Comparison of ENCODE assay signal across 8 mouse cellular contexts in genomic region chr10:43477865-43478681, GRCm38 (mm10). TPM values are rescaled to one million over a fixed set of nuclear protein-coding genes. Genes with fewer than 3 reads are reported as not detected.
DNase-seq lines count a peak whose midpoint lies in the region; ATAC-seq and TF ChIP-seq lines count a peak whose summit lies in the region.

No protein-coding gene starts in this region.

- no peak; the same call in 1 of the 2 replicates for TF ChIP-seq POLR2A in brain, embryonic 14.5 days (IDR thresholded peaks at IDR 0.05; ENCODE audit: borderline replicate concordance, extremely low read depth, insufficient read depth, insufficient read length, poor library complexity, severe bottlenecking)

- H3K4me3 ChIP-seq in E14TG2a.4 (replicated peaks; ENCODE audit: low read length), result peak overlapping the region; percentile 87
- peak overlapping the region; percentile 79 for H3K4me3 ChIP-seq in forebrain, embryonic 13.5 days
- peak overlapping the region; percentile 82 for H3K4me3 ChIP-seq in lung, embryonic 14.5 days (ENCODE audit: low read depth, low read length)

- H3K27ac ChIP-seq in forebrain, embryonic 13.5 days, result peak overlapping the region; percentile 98
- peak overlapping the region; percentile 98 for H3K27ac ChIP-seq in lung, embryonic 14.5 days (ENCODE audit: low read depth)

- H3K9me3 ChIP-seq in E14TG2a.4 (ENCODE audit: low read length), result no peaks in the 10 kb centered on the region
- H3K9me3 ChIP-seq in forebrain, embryonic 13.5 days (replicated peaks), result no peaks in the 10 kb centered on the region
- H3K9me3 ChIP-seq in lung, embryonic 14.5 days (ENCODE audit: low read depth, low read length), result no peaks in the 10 kb centered on the region

- ATAC-seq in forebrain, embryonic 13.5 days, result peak; percentile 55
- peak; percentile 63 for ATAC-seq in lung, embryonic 14.5 days (ENCODE audit: insufficient read depth)

- WGBS in forebrain, embryonic 13.5 days, result under 1% methylated on average over 42 of the region's 42 CpGs
- WGBS in lung, embryonic 14.5 days, result under 1% methylated on average over 42 of the region's 42 CpGs

- intact Hi-C loops in heart, postnatal 14 days (cut with DNase I), result loop anchor here (10.0 kb wide), 1 partner anchor 263 kb away; no protein-coding TSS in a partner anchor

- DNase-seq in brain, embryonic 14.5 days (ENCODE audit: low read depth), result peak; percentile 88
- DNase-seq in heart, postnatal 14 days, result peak; percentile 57 to 59
- peak; percentile 19 to 42 for DNase-seq in layer of hippocampus, adult 18-20 months (ENCODE audit: low spot score in 2 of 2)
- peak; percentile 85 for DNase-seq in lung, embryonic 14.5 days
- DNase-seq in ovary, postnatal 10 days (ENCODE audit: low spot score), result peak; percentile 30
- peak; percentile 27 to 45 for DNase-seq in thymus, postnatal 36 days

- H3K9ac ChIP-seq in forebrain, embryonic 13.5 days, result peak overlapping the region; percentile 97
- H3K9ac ChIP-seq in lung, embryonic 14.5 days, result peak overlapping the region; percentile 97

- H3K27me3 ChIP-seq in E14TG2a.4 (ENCODE audit: insufficient read depth, low read length), result no peaks in the 10 kb centered on the region
- no peaks in the 10 kb centered on the region for H3K27me3 ChIP-seq in forebrain, embryonic 13.5 days
- no peaks in the 10 kb centered on the region for H3K27me3 ChIP-seq in lung, embryonic 14.5 days (ENCODE audit: insufficient read depth, low read length)

- H3K4me1 ChIP-seq in E14TG2a.4 (replicated peaks; ENCODE audit: low read depth, low read length), result peaks cover 71% of the 10 kb centered on the region
- peaks cover 43% of the 10 kb centered on the region for H3K4me1 ChIP-seq in forebrain, embryonic 13.5 days
- H3K4me1 ChIP-seq in lung, embryonic 14.5 days (ENCODE audit: insufficient read depth), result peaks cover 10% of the 10 kb centered on the region

- TF ChIP-seq CTCF in E14TG2a.4 (conservative IDR thresholded peaks at IDR 0.05; ENCODE audit: low read length), result no peak
- TF ChIP-seq CTCF in brain, embryonic 14.5 days (IDR thresholded peaks at IDR 0.05; ENCODE audit: borderline replicate concordance, extremely low read depth, insufficient read depth, insufficient read length), result no peak
- no peak for TF ChIP-seq CTCF in lung, embryonic 14.5 days (IDR thresholded peaks at IDR 0.05; ENCODE audit: low read depth)

- peak overlapping the region; percentile 90 for H3K4me2 ChIP-seq in forebrain, embryonic 13.5 days
- H3K4me2 ChIP-seq in lung, embryonic 14.5 days, result peak overlapping the region; percentile 91

- 0 out of 2 replicates have a peak, but pooled peaks cover 1% of the 10 kb centered on the region for H3K36me3 ChIP-seq in E14TG2a.4 (ENCODE audit: insufficient read depth, low read length)
- no peaks in the 10 kb centered on the region for H3K36me3 ChIP-seq in forebrain, embryonic 13.5 days (ENCODE audit: poor library complexity, severe bottlenecking)
- no peaks in the 10 kb centered on the region for H3K36me3 ChIP-seq in lung, embryonic 14.5 days (ENCODE audit: insufficient read depth)

RNA-seq across cellular contexts. Expression of gene Bend3, which starts 0.6 kb away (rescaled TPM):
- 10.5 and 13.1 TPM in 2 replicates for polyA plus RNA-seq in brain, embryonic 14.5 days (2012; rRNA removed)
- 3.8 and 5.0 TPM in 2 replicates for polyA plus RNA-seq in forebrain, embryonic 13.5 days (2015; fragmentation: Nextera tagmentation; extraction: Ambion mirVana)
- total RNA-seq in heart, postnatal 14 days (2021), result 1 to 10 TPM; 5.8 to 6.1 TPM
- 1 to 10 TPM; 3.4 to 4.7 TPM for total RNA-seq in layer of hippocampus, adult 18-20 months (2021)
- 7.9 and 8.4 TPM in 2 replicates for polyA plus RNA-seq in lung, embryonic 14.5 days (2014; fragmentation: Nextera tagmentation; extraction: Ambion mirVana)

RNA-seq across cellular contexts. Expression of gene Gm9803, which starts 45.8 kb away (rescaled TPM):
- polyA plus RNA-seq in brain, embryonic 14.5 days (2012; rRNA removed), result 15.0 and 45.2 TPM in 2 replicates
- 19.4 and 23.4 TPM in 2 replicates for polyA plus RNA-seq in forebrain, embryonic 13.5 days (2015; fragmentation: Nextera tagmentation; extraction: Ambion mirVana)
- 10 to 100 TPM in 1 of 2 experiments, 1 to 10 TPM in 1; 8.9 to 13.0 TPM for total RNA-seq in heart, postnatal 14 days (2021)
- total RNA-seq in layer of hippocampus, adult 18-20 months (2021), result 10 to 100 TPM; 13.9 to 16.4 TPM
- 10.5 and 19.0 TPM in 2 replicates for polyA plus RNA-seq in lung, embryonic 14.5 days (2014; fragmentation: Nextera tagmentation; extraction: Ambion mirVana)

Comparison
In these comparisons a context has a peak if more than half of its experiments do, and no peak if none do; other contexts are left out.
1. Peak in every context shown above with its lines: DNase-seq, ATAC-seq, H3K4me3 ChIP-seq and H3K27ac ChIP-seq.
2. DNase-seq: peak in every context shown above with its lines; median percentile 88 in brain, embryonic 14.5 days; 85 in lung, embryonic 14.5 days; 58 in heart, postnatal 14 days; 36 in thymus, postnatal 36 days; 30 in layer of hippocampus, adult 18-20 months; 30 in ovary, postnatal 10 days.